Mouse (Mus musculus): Measurements from ENCODE around the gene Atp6v1g1. TPM values are rescaled to one million over a fixed set of nuclear protein-coding genes. Genes with fewer than 3 reads are reported as not detected.

The Atp6v1g1 gene
- polyA plus RNA-seq, 1 experiment from 2014 or later = 319 TPM

DNA sequence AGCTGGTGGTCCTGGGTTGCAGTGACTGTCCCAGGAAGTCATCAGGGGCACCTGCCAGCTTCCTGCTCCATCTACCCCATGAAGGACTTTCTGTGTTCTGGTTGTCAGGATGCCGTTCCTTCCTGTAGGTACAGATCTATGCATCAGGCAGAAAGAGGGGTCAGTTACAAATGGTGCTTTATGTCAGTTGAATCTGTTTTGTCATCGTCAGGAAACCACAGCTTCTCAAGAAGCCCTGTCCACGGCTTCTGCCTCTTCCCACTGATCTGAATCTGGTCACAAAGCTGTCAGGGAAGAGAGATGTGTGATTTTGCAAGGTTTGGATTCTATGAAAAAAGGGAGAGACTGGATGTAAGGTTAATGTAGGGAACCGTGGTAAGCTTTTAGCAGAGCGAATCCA is 29.6 kb upstream of the Atp6v1g1 start:
- no peak overlapping the region for H3K9ac ChIP-seq
- H3K36me3 ChIP-seq = no peaks in the 10 kb centered on the region
- no peak overlapping the region for H3K4me3 ChIP-seq (replicated peaks)
- H3K9me3 ChIP-seq (replicated peaks) = no peaks in the 10 kb centered on the region
- no peaks in the 10 kb centered on the region for H3K27me3 ChIP-seq
- H3K4me1 ChIP-seq = no peaks in the 10 kb centered on the region
- 70% methylated on average over 5 of the region's 5 CpGs for WGBS
- H3K4me2 ChIP-seq (replicated peaks) = no peak overlapping the region
- no peak for ATAC-seq (ENCODE audit: insufficient number of reproducible peaks, low FRiP score, low TSS enrichment, low read depth)
- H3K27ac ChIP-seq (replicated peaks) = no peak overlapping the region

DNA sequence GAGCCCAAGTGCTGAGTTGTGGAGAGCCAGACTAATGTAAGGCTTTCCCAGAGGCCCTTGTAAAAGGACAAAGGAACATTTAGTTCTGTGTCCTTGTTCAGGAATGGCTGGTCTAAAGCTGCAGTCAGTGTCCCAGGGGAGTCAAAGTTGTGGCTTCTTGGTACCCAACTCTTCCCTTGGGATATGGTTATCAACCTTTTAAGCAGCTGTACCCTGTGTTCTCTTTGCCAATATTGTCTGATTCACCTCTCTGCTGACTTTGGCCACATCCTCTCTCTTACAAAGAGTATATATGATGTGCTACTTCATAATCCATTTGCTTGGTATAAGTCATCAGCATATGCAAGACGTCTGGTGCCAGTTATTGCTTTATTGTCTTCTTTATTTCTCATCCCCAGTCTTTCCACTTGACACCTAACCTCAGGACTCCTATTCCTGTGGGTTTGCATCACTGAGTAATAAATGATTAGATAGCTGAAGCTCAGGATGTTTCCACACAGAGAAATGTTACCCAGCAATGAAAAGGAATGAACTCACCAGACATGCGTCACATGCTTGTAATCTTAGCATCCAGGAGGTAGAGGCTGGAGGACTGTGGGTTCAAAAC is 22.7 kb upstream of the Atp6v1g1 start:
- ATAC-seq (ENCODE audit: insufficient number of reproducible peaks, low FRiP score, low TSS enrichment, low read depth) = no peak
- H3K4me3 ChIP-seq (replicated peaks) = no peak overlapping the region
- H3K9ac ChIP-seq = no peak overlapping the region
- H3K4me1 ChIP-seq = no peaks in the 10 kb centered on the region
- H3K36me3 ChIP-seq = no peaks in the 10 kb centered on the region
- WGBS = 73% methylated on average over 2 of the region's 2 CpGs
- no peaks in the 10 kb centered on the region for H3K27me3 ChIP-seq
- H3K27ac ChIP-seq (replicated peaks) = no peak overlapping the region
- no peak overlapping the region for H3K4me2 ChIP-seq (replicated peaks)
- H3K9me3 ChIP-seq (replicated peaks) = no peaks in the 10 kb centered on the region

DNA sequence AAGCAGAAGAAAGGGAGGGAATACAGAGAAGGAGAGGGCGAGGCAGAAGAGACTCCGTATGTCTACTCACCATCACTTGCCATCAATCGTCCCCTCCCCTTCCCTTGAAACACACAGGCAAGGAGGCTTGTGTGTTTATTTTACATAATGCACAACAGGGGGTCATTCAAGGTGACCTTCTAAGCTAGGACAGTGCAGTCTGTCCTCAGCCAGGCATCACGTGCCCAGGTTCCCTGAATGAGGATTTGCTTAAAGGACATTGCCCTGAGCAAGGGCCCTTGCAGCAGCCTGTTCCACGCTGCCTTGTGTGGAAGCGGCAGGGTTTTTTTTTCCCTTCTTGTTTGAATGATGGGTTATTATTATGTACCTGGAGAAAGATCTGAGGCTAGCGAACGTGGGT is 19.1 kb upstream of the Atp6v1g1 start:
- 68% methylated on average over 8 of the region's 8 CpGs for WGBS
- Histone ChIP-seq H3K9ac (no peak overlapping the region), H3K4me1 (no peaks in the 10 kb centered on the region), H3K27ac (replicated peaks) (no peak overlapping the region), H3K27me3 (no peaks in the 10 kb centered on the region), H3K36me3 (no peaks in the 10 kb centered on the region), H3K9me3 (replicated peaks) (no peaks in the 10 kb centered on the region), H3K4me3 (replicated peaks) (no peak overlapping the region), H3K4me2 (replicated peaks) (no peak overlapping the region)
- ATAC-seq (ENCODE audit: insufficient number of reproducible peaks, low FRiP score, low TSS enrichment, low read depth) = no peak

DNA sequence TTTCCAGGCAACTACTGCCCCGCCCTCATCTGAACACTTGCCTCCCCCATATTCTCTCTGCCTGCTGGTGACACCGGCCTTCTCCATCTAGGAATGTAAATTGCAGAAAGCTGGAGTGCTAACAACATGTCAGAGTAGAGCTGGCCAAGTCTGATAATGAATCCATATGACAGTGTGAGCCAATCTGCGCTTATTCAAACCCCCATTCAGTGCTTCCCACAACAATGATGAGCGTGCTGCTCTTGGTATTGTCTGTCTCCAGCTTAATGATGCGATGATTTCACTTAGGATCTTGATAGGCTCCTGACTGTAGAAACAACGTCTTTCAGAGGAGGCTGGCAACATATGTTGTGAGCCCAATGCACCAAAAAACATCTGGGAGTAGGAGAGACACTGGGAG is 15.6 kb upstream of the Atp6v1g1 start:
- Histone ChIP-seq H3K4me2 (replicated peaks) (no peak overlapping the region), H3K9ac (no peak overlapping the region), H3K9me3 (replicated peaks) (no peaks in the 10 kb centered on the region), H3K4me1 (no peaks in the 10 kb centered on the region), H3K27ac (replicated peaks) (no peak overlapping the region), H3K27me3 (no peaks in the 10 kb centered on the region), H3K4me3 (replicated peaks) (no peak overlapping the region), H3K36me3 (no peaks in the 10 kb centered on the region)
- 52% methylated on average over 6 of the region's 6 CpGs for WGBS
- ATAC-seq (ENCODE audit: insufficient number of reproducible peaks, low FRiP score, low TSS enrichment, low read depth) = 0 out of 2 replicates have a peak, but pooled peaks have one; percentile 13

DNA sequence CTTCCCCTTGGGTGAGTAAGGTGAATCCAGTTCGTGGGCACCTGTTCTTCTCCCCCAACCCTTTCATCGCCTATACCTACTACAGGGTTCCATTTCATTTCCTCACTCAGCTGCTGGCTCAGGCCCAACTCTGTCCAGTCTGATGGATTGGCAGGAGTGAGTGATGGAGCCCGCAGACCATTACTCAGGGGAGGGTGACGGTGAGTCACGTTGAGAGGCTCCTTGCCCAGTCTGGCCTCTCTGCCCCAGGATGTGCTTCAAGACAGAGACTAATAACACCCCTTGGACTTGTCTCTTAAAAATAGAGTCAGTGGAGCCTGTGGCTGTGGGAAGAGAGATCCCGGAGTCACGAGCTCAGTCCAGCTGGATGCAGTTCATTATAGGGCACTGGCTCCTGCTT is 14.2 kb upstream of the Atp6v1g1 start:
- no peak overlapping the region for H3K4me2 ChIP-seq (replicated peaks)
- no peaks in the 10 kb centered on the region for H3K36me3 ChIP-seq
- no peaks in the 10 kb centered on the region for H3K4me1 ChIP-seq
- 83% methylated on average over 7 of the region's 7 CpGs for WGBS
- H3K9ac ChIP-seq = no peak overlapping the region
- no peak overlapping the region for H3K27ac ChIP-seq (replicated peaks)
- H3K9me3 ChIP-seq (replicated peaks) = no peaks in the 10 kb centered on the region
- no peak overlapping the region for H3K4me3 ChIP-seq (replicated peaks)
- ATAC-seq (ENCODE audit: insufficient number of reproducible peaks, low FRiP score, low TSS enrichment, low read depth) = no peak
- no peaks in the 10 kb centered on the region for H3K27me3 ChIP-seq

DNA sequence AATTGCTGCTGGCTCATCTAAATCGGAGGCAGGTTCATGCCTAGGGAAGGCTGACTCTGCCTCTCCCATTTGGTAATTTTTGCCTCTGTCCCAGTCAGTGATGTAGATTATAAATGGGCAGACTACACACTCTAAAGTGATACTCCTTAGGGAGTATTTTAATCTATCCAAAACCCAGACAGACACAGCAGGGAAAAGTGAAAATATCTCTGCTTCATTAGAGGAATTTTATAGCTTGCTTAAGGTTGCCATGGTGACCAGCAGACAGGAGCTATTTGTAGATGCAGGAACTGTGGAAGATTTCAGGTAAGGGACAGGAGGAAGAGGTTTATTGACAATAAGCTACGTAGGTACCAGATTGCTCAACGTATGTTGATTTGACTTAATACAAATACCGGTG is 7.0 kb upstream of the Atp6v1g1 start:
- ATAC-seq (ENCODE audit: insufficient number of reproducible peaks, low FRiP score, low TSS enrichment, low read depth) = no peak
- H3K27ac ChIP-seq (replicated peaks) = no peak overlapping the region
- H3K36me3 ChIP-seq = no peaks in the 10 kb centered on the region
- H3K9ac ChIP-seq = no peak overlapping the region
- H3K4me2 ChIP-seq (replicated peaks) = no peak overlapping the region
- H3K27me3 ChIP-seq = no peaks in the 10 kb centered on the region
- 87% methylated on average over 4 of the region's 4 CpGs for WGBS
- H3K4me3 ChIP-seq (replicated peaks) = no peak overlapping the region
- H3K9me3 ChIP-seq (replicated peaks) = no peaks in the 10 kb centered on the region
- no peaks in the 10 kb centered on the region for H3K4me1 ChIP-seq

DNA sequence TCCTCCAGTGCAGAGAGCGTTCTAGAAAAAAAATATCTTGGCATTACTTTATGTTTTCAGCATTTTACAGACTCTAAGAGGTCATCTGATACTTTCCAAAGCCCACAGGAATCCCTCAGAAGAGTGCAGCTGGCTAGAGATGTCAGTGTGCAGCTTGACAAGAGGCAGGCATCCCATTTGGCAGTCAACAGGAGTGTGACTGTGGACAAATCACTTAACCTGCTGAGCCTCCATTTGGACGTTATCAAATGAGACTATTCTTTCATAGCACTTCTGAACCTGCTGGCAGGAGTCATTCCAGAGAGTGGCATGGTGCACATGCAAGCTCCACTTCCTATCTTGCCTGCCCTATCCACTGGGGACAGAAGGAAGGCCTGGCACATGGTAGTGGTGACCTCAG is 2.4 kb upstream of the Atp6v1g1 start:
- no peak for ATAC-seq (ENCODE audit: insufficient number of reproducible peaks, low FRiP score, low TSS enrichment, low read depth)

DNA sequence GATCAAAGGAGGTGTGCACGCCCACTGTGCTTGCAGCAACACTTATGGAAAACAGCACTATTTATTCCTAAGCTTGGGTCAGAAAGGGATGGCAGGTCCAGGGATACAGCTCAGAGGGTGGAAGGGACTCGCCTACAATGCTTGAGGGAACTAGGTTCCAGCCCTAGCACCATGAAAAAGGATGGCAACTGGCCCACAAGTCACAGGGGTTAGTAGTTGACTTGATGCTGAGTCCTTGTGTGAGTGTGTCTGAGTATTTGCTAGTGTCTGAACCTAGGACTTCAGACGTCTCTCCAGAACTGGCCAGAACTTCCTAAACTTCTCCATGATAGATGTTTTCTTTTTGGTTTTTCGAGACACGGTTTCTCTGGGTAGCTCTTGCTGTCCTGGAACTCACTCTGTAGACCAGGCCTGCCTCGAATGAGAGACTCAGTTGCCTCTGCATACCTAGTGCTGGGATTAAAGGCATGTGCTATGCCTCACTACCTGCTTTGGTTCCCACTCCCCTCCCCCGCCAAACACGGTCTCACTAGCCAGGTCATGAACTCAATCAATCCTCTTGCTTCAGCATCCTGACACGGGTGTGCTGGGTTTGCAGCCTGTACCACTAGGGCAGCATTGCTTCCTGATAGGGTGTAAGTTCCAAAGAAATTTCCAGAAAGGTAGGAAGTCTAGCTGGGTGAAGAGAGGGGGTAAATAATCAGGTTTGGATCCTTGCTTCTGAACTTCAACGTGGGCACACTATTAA is 652 bp upstream of the Atp6v1g1 start:
- 58% methylated on average over 10 of the region's 10 CpGs for WGBS
- Histone ChIP-seq H3K4me3 (replicated peaks) (peak overlapping the region; percentile 81), H3K4me1 (peaks cover 29% of the 10 kb centered on the region), H3K9ac (no peak overlapping the region), H3K4me2 (replicated peaks) (peak overlapping the region; percentile 54), H3K36me3 (peaks cover 8% of the 10 kb centered on the region), H3K27ac (replicated peaks) (peak overlapping the region; percentile 68), H3K9me3 (replicated peaks) (no peaks in the 10 kb centered on the region), H3K27me3 (no peaks in the 10 kb centered on the region)
- ATAC-seq (ENCODE audit: insufficient number of reproducible peaks, low FRiP score, low TSS enrichment, low read depth) = no peak; the same call in 1 of the 2 replicates

More for the DNA sequence above, 2.4 kb upstream of the Atp6v1g1 start:
- H3K9ac ChIP-seq = no peak overlapping the region
- no peaks in the 10 kb centered on the region for H3K36me3 ChIP-seq
- H3K27ac ChIP-seq (replicated peaks) = no peak overlapping the region; the same call in 1 of the 2 replicates
- H3K4me2 ChIP-seq (replicated peaks) = no peak overlapping the region
- no peaks in the 10 kb centered on the region for H3K27me3 ChIP-seq
- 43% methylated on average over 2 of the region's 2 CpGs for WGBS
- no peaks in the 10 kb centered on the region for H3K9me3 ChIP-seq (replicated peaks)
- peaks cover 23% of the 10 kb centered on the region for H3K4me1 ChIP-seq
- no peak overlapping the region for H3K4me3 ChIP-seq (replicated peaks)

DNA sequence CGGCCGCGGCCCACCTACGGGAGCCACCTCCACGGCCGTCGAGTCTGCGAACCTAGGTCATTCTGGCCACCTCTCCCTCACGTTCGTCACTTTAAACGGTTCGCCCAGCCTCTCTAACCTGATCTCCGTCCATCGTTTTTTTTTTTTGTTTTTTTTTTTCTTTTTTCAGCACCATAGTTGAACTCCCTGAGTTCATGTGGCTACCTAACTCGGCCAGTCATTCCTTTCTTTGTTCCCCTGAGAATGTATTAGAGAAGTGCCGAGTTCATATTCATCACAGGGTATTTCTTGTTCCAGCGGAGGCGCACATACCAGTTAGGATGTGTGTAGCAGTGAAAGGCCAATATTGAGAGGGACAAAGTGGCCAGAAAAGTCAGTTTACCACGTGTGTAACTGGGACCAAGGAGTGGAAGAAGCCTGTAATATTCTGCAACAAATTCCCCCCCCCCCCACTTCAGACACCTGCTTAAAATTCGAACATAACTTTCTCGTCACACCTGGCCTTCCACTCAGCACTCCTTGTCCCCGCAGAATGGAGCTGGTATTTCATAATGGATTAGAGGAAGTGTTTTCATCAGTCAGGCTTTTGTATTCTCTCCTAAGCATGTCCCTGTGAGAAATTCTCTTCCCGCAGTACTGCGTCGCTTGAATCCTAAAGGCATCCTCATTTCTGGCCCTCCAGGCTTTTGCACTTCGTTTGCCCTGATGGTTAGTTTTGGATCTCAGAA is 823 bp downstream of the Atp6v1g1 start:
- Histone ChIP-seq H3K4me2 (replicated peaks) (peak overlapping the region; percentile 54), H3K36me3 (peaks cover 16% of the 10 kb centered on the region), H3K27me3 (no peaks in the 10 kb centered on the region), H3K4me1 (peaks cover 29% of the 10 kb centered on the region), H3K4me3 (replicated peaks) (peak overlapping the region; percentile 81), H3K9ac (peak overlapping the region; percentile 94), H3K9me3 (replicated peaks) (no peaks in the 10 kb centered on the region), H3K27ac (replicated peaks) (peak overlapping the region; percentile 93)
- no peak for ATAC-seq (ENCODE audit: insufficient number of reproducible peaks, low FRiP score, low TSS enrichment, low read depth)
- WGBS = 11% methylated on average over 26 of the region's 26 CpGs

DNA sequence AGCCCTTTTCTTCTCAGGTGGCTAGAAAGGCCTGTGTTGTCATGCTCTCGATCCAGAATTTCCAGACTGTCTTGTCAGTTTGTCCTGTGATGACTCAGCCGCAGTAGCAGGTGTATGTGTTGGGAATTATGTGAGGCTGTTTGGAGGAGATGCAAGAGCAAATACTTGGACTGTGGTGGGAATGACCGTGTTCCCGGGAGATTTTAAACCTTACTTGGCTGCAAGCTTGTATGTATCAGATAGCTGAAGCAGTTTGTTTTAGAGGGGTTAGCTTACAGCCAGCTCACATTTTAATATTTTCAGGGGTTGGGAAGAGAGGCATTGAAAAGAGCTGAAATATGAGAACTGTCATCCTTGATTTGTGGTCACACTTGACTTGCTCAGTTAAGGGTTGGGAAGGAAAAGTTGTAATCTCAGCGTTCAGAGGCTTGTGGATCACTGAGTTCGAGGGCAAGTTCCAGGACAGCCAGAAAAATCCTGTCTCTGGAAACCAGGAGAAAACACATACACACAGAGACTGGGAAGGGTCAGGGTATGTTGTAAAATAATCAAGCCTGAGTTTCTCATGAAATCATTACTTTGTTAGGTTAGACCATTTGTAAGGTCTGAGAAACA is 2.0 kb downstream of the Atp6v1g1 start:
- no peak for ATAC-seq (ENCODE audit: insufficient number of reproducible peaks, low FRiP score, low TSS enrichment, low read depth)
- Histone ChIP-seq H3K4me3 (replicated peaks) (peak overlapping the region; percentile 81), H3K9me3 (replicated peaks) (no peaks in the 10 kb centered on the region), H3K36me3 (peaks cover 27% of the 10 kb centered on the region), H3K4me2 (replicated peaks) (peak overlapping the region; percentile 54), H3K9ac (no peak overlapping the region), H3K27ac (replicated peaks) (peak overlapping the region; percentile 93; the same call in 1 of the 2 replicates), H3K4me1 (peaks cover 29% of the 10 kb centered on the region), H3K27me3 (no peaks in the 10 kb centered on the region)
- WGBS = 32% methylated on average over 6 of the region's 6 CpGs

DNA sequence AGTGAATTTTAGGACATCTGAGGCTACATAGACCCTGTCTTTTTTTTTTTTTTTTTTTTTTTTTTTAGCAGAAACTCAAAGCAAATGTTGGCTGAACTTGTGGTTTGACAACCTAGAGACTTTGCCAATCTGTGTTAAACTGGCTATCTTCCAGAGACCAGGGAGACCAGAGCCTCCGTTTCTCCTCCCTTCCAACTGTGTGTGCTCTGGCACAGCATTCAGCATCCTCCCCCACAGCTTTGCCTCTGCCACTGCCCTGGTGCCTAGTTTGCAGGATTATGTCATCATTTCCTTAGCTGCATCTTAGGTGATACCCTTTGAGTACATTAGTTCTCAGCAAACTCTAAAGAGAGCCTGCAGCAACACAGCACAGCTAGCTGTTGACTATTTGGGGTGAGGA is 3.2 kb downstream of the Atp6v1g1 start:
- H3K36me3 ChIP-seq = peaks cover 39% of the 10 kb centered on the region
- WGBS = 30% methylated on average over 1 of the region's 1 CpGs
- no peak overlapping the region for H3K4me3 ChIP-seq (replicated peaks)
- no peak overlapping the region for H3K27ac ChIP-seq (replicated peaks)
- no peaks in the 10 kb centered on the region for H3K9me3 ChIP-seq (replicated peaks)
- H3K9ac ChIP-seq = no peak overlapping the region
- ATAC-seq (ENCODE audit: insufficient number of reproducible peaks, low FRiP score, low TSS enrichment, low read depth) = no peak
- H3K27me3 ChIP-seq = no peaks in the 10 kb centered on the region
- peaks cover 29% of the 10 kb centered on the region for H3K4me1 ChIP-seq
- no peak overlapping the region for H3K4me2 ChIP-seq (replicated peaks)

Data from embryonic facial prominence, embryonic 15.5 days (tissue).